Comparison of ENCODE assay signal across 8 mouse cellular contexts in genomic region chr17:12210544-12211132, GRCm38 (mm10).
DNase-seq lines count a peak whose midpoint lies in the region; ATAC-seq and TF ChIP-seq lines count a peak whose summit lies in the region.

No protein-coding gene starts in this region.

- H3K27me3 ChIP-seq in C2C12 (ENCODE audit: control insufficient read depth, insufficient read depth, insufficient read length), result no peaks in the 10 kb centered on the region
- H3K27me3 ChIP-seq in kidney, postnatal 0 days (ENCODE audit: insufficient read depth, low read length), result no peaks in the 10 kb centered on the region
- no peaks in the 10 kb centered on the region for H3K27me3 ChIP-seq in liver, embryonic 12.5 days (replicated peaks)
- no peaks in the 10 kb centered on the region for H3K27me3 ChIP-seq in neural tube, embryonic 12.5 days (replicated peaks)
- H3K27me3 ChIP-seq in stomach, postnatal 0 days (ENCODE audit: control insufficient read depth, insufficient read depth, low read length), result no peaks in the 10 kb centered on the region

- no peak overlapping the region for H3K4me3 ChIP-seq in C2C12 (ENCODE audit: insufficient read depth, poor library complexity, severe bottlenecking)
- H3K4me3 ChIP-seq in kidney, postnatal 0 days (replicated peaks; ENCODE audit: low read depth, low read length), result no peak overlapping the region
- no peak overlapping the region for H3K4me3 ChIP-seq in liver, embryonic 12.5 days
- H3K4me3 ChIP-seq in neural tube, embryonic 12.5 days, result no peak overlapping the region
- H3K4me3 ChIP-seq in stomach, postnatal 0 days (ENCODE audit: low read depth, low read length), result no peak overlapping the region

- no peak for TF ChIP-seq EP300 in stomach, postnatal 0 days (optimal IDR thresholded peaks at IDR 0.05)

- TF ChIP-seq CTCF in C2C12 (IDR thresholded peaks at IDR 0.05; ENCODE audit: control insufficient read depth, insufficient read depth, insufficient read length), result peak; percentile 94
- peak; percentile 99 for TF ChIP-seq CTCF in kidney, postnatal 0 days (IDR thresholded peaks at IDR 0.05; ENCODE audit: low read depth)
- TF ChIP-seq CTCF in stomach, postnatal 0 days (IDR thresholded peaks at IDR 0.05; ENCODE audit: low read depth), result peak; percentile 99

- 35% methylated on average over 8 of the region's 8 CpGs for WGBS in kidney, postnatal 0 days
- WGBS in liver, embryonic 12.5 days (ENCODE audit: insufficient replicate concordance), result 28% methylated on average over 8 of the region's 8 CpGs
- 38% methylated on average over 8 of the region's 8 CpGs for WGBS in neural tube, embryonic 12.5 days
- 32% methylated on average over 8 of the region's 8 CpGs for WGBS in stomach, postnatal 0 days

- peak; percentile 67 for DNase-seq in adrenal gland, adult 8-10 months
- peak; percentile 76 for DNase-seq in embryo, embryonic 11.5 days (ENCODE audit: low read depth, low spot score)
- peak; percentile 86 for DNase-seq in kidney, postnatal 0 days (ENCODE audit: low spot score)
- DNase-seq in stomach, postnatal 0 days (ENCODE audit: low spot score), result peak; percentile 86

- H3K9me3 ChIP-seq in kidney, postnatal 0 days (replicated peaks; ENCODE audit: low read length), result no peaks in the 10 kb centered on the region
- no peaks in the 10 kb centered on the region for H3K9me3 ChIP-seq in liver, embryonic 12.5 days (replicated peaks)
- H3K9me3 ChIP-seq in neural tube, embryonic 12.5 days, result no peaks in the 10 kb centered on the region
- no peaks in the 10 kb centered on the region for H3K9me3 ChIP-seq in stomach, postnatal 0 days (ENCODE audit: control insufficient read depth, low read length)

- no peak overlapping the region for H3K4me2 ChIP-seq in kidney, postnatal 0 days (ENCODE audit: low read length)
- H3K4me2 ChIP-seq in liver, embryonic 12.5 days, result no peak overlapping the region
- H3K4me2 ChIP-seq in neural tube, embryonic 12.5 days (replicated peaks), result no peak overlapping the region
- no peak overlapping the region for H3K4me2 ChIP-seq in stomach, postnatal 0 days (replicated peaks; ENCODE audit: low read depth)

- H3K9ac ChIP-seq in kidney, postnatal 0 days (ENCODE audit: low read depth, low read length), result no peak overlapping the region
- H3K9ac ChIP-seq in liver, embryonic 12.5 days, result peak overlapping the region; percentile 47
- no peak overlapping the region for H3K9ac ChIP-seq in neural tube, embryonic 12.5 days
- H3K9ac ChIP-seq in stomach, postnatal 0 days (ENCODE audit: low read length), result no peak overlapping the region

- peaks cover 8% of the 10 kb centered on the region for H3K4me1 ChIP-seq in kidney, postnatal 0 days (replicated peaks; ENCODE audit: insufficient read depth, low read length)
- peaks cover 64% of the 10 kb centered on the region for H3K4me1 ChIP-seq in liver, embryonic 12.5 days
- peaks cover 20% of the 10 kb centered on the region for H3K4me1 ChIP-seq in neural tube, embryonic 12.5 days
- peaks cover 5% of the 10 kb centered on the region for H3K4me1 ChIP-seq in stomach, postnatal 0 days (replicated peaks; ENCODE audit: control insufficient read depth, insufficient read depth)

- no peaks in the 10 kb centered on the region for H3K79me2 ChIP-seq in C2C12 (ENCODE audit: control insufficient read depth, insufficient read depth)

- no peaks in the 10 kb centered on the region for H3K79me3 ChIP-seq in C2C12 (ENCODE audit: low read depth)

- H3K27ac ChIP-seq in kidney, postnatal 0 days, result no peak overlapping the region
- H3K27ac ChIP-seq in liver, embryonic 12.5 days, result peak overlapping the region; percentile 100
- H3K27ac ChIP-seq in neural tube, embryonic 12.5 days, result no peak overlapping the region
- H3K27ac ChIP-seq in stomach, postnatal 0 days (replicated peaks), result no peak overlapping the region

- H3K36me3 ChIP-seq in C2C12 (ENCODE audit: control insufficient read depth, insufficient read depth), result peaks cover 24% of the 10 kb centered on the region
- H3K36me3 ChIP-seq in kidney, postnatal 0 days (ENCODE audit: insufficient read depth, low read length), result peaks cover 23% of the 10 kb centered on the region
- peaks cover 74% of the 10 kb centered on the region for H3K36me3 ChIP-seq in liver, embryonic 12.5 days
- H3K36me3 ChIP-seq in neural tube, embryonic 12.5 days, result peaks cover 33% of the 10 kb centered on the region
- no peaks in the 10 kb centered on the region for H3K36me3 ChIP-seq in stomach, postnatal 0 days (ENCODE audit: control insufficient read depth, insufficient read depth, low read length)

- peak; percentile 90 for ATAC-seq in granulocyte monocyte progenitor cell, adult 5-6 weeks (replicated peaks; ENCODE audit: poor library complexity, severe bottlenecking)
- peak; percentile 40; the same call in 1 of the 2 replicates for ATAC-seq in kidney, postnatal 0 days (replicated peaks; ENCODE audit: low FRiP score, low read depth)
- ATAC-seq in liver, embryonic 12.5 days, result peak; percentile 40
- peak; percentile 48; the same call in 1 of the 2 replicates for ATAC-seq in neural tube, embryonic 12.5 days (ENCODE audit: low FRiP score, low read depth)
- ATAC-seq in stomach, postnatal 0 days (ENCODE audit: low FRiP score, low TSS enrichment), result peak; percentile 16

- no peak overlapping the region for H3ac ChIP-seq in C2C12 (ENCODE audit: control insufficient read depth, insufficient read length, low read depth)

TF ChIP-seq in C2C12, 6 proteins besides CTCF, POLR2A, EP300 and RAD21:
- no peak for TF ChIP-seq FOSL1 (IDR thresholded peaks at IDR 0.05; ENCODE audit: insufficient read depth, low read length, poor library complexity, severe bottlenecking)

Comparison
In these comparisons a context has a peak if more than half of its experiments do, and no peak if none do; other contexts are left out.
1. ATAC-seq: peak in every context shown above with its lines; median percentile 90 in granulocyte monocyte progenitor cell, adult 5-6 weeks; 48 in neural tube, embryonic 12.5 days; 40 in kidney, postnatal 0 days; 40 in liver, embryonic 12.5 days; 16 in stomach, postnatal 0 days.